ENCODE assay signal across 9 mouse cellular contexts in genomic region chr8:127065791-127066190, GRCm38 (mm10). TPM values are rescaled to one million over a fixed set of nuclear protein-coding genes. Genes with fewer than 3 reads are reported as not detected.
A peak's percentile ranks its signal among the peaks of the same experiment; 100 is the strongest.
DNase-seq lines count a peak whose midpoint lies in the region; ATAC-seq and TF ChIP-seq lines count a peak whose summit lies in the region.
"Had no signal": no experiment of that assay in that cellular context is flagged by ENCODE, and none has a peak within 500 bp of the region (broad histone marks: within the 10 kb centered on the region; RNA-seq: fewer than 3 reads in every experiment).

No protein-coding gene starts in this region.

- no peak for ATAC-seq in heart, embryonic 16.5 days (replicated peaks; ENCODE audit: extremely low read depth, insufficient read depth, low FRiP score)
- no peak for ATAC-seq in forebrain, embryonic 12.5 days (ENCODE audit: low FRiP score)
- no peak for ATAC-seq in limb, embryonic 11.5 days (ENCODE audit: insufficient number of reproducible peaks, low FRiP score, low TSS enrichment, low read depth)
- ATAC-seq in midbrain, postnatal 0 days (ENCODE audit: low FRiP score) = no peak

- no peak overlapping the region for H3K27ac ChIP-seq in heart, embryonic 16.5 days (ENCODE audit: low read length)
- H3K27ac ChIP-seq in forebrain, embryonic 12.5 days = no peak overlapping the region
- H3K27ac ChIP-seq in limb, embryonic 11.5 days (replicated peaks; ENCODE audit: low read depth, low read length) = no peak overlapping the region
- no peak overlapping the region for H3K27ac ChIP-seq in midbrain, postnatal 0 days (ENCODE audit: low read depth, low read length)

- TF ChIP-seq CTCF in midbrain, postnatal 0 days (IDR thresholded peaks at IDR 0.05) = no peak

- H3K4me2 ChIP-seq in heart, embryonic 16.5 days (ENCODE audit: low read depth, low read length) = peak overlapping the region; percentile 69
- peak overlapping the region; percentile 65 for H3K4me2 ChIP-seq in forebrain, embryonic 12.5 days
- H3K4me2 ChIP-seq in limb, embryonic 11.5 days (ENCODE audit: low read depth, severe bottlenecking) = peak overlapping the region; percentile 71
- H3K4me2 ChIP-seq in midbrain, postnatal 0 days (ENCODE audit: low read depth, low read length, poor library complexity, severe bottlenecking) = peak overlapping the region; percentile 85

- H3K9me3 ChIP-seq in heart, embryonic 16.5 days (replicated peaks; ENCODE audit: control insufficient read depth, low read length) = no peaks in the 10 kb centered on the region
- H3K9me3 ChIP-seq in forebrain, embryonic 12.5 days = no peaks in the 10 kb centered on the region
- H3K9me3 ChIP-seq in limb, embryonic 11.5 days (ENCODE audit: control insufficient read depth, low read length) = no peaks in the 10 kb centered on the region
- no peaks in the 10 kb centered on the region for H3K9me3 ChIP-seq in midbrain, postnatal 0 days (ENCODE audit: low read length)

- H3K4me3 ChIP-seq in heart, embryonic 16.5 days (ENCODE audit: low read length) = peak overlapping the region; percentile 94; the same call in 1 of the 2 replicates
- H3K4me3 ChIP-seq in forebrain, embryonic 12.5 days (replicated peaks) = peak overlapping the region; percentile 89
- peak overlapping the region; percentile 91 for H3K4me3 ChIP-seq in limb, embryonic 11.5 days (ENCODE audit: low read depth, low read length)
- H3K4me3 ChIP-seq in midbrain, postnatal 0 days (ENCODE audit: low read depth, low read length) = peak overlapping the region; percentile 96; the same call in 1 of the 2 replicates

- intact Hi-C loops in heart, postnatal 14 days (cut with DNase I) = loop anchor here (5.0 kb wide), 1 partner anchor 42 kb away; no protein-coding TSS in a partner anchor
- intact Hi-C loops in left cerebral cortex, postnatal 4 days (cut with DNase I) = loop anchor here (10.0 kb wide), 1 partner anchor 69 kb away; no protein-coding TSS in a partner anchor

- H3K9ac ChIP-seq in heart, embryonic 16.5 days (ENCODE audit: low read length) = no peak overlapping the region
- H3K9ac ChIP-seq in forebrain, embryonic 12.5 days = peak overlapping the region; percentile 97; the same call in 1 of the 2 replicates
- H3K9ac ChIP-seq in limb, embryonic 11.5 days (ENCODE audit: low read length) = no peak overlapping the region; the same call in 1 of the 2 replicates
- H3K9ac ChIP-seq in midbrain, postnatal 0 days (replicated peaks; ENCODE audit: low read length, poor library complexity, severe bottlenecking) = no peak overlapping the region

- H3K27me3 ChIP-seq in heart, embryonic 16.5 days (ENCODE audit: control insufficient read depth, insufficient read depth, low read length) = no peaks in the 10 kb centered on the region
- no peaks in the 10 kb centered on the region for H3K27me3 ChIP-seq in forebrain, embryonic 12.5 days
- H3K27me3 ChIP-seq in limb, embryonic 11.5 days (ENCODE audit: control insufficient read depth, insufficient read depth, low read length) = no peaks in the 10 kb centered on the region
- H3K27me3 ChIP-seq in midbrain, postnatal 0 days (ENCODE audit: insufficient read depth, low read length) = no peaks in the 10 kb centered on the region

- no peak for DNase-seq in heart, postnatal 14 days
- no peak for DNase-seq in limb, embryonic 11.5 days (ENCODE audit: low spot score)
- no peak for DNase-seq in midbrain, postnatal 0 days (ENCODE audit: low spot score)
- no peak for DNase-seq in layer of hippocampus, adult 11-12 months (ENCODE audit: low spot score)
- no peak for DNase-seq in adrenal gland, postnatal 10 days
- DNase-seq in left cerebral cortex, postnatal 4 days = no peak
- DNase-seq: kidney, postnatal 25 days had no signal

- peaks cover 41% of the 10 kb centered on the region for H3K4me1 ChIP-seq in heart, embryonic 16.5 days (ENCODE audit: control insufficient read depth, insufficient read depth, low read length)
- peaks cover 44% of the 10 kb centered on the region for H3K4me1 ChIP-seq in forebrain, embryonic 12.5 days
- H3K4me1 ChIP-seq in limb, embryonic 11.5 days (ENCODE audit: control insufficient read depth, insufficient read depth, low read length) = peaks cover 8% of the 10 kb centered on the region; the same call in 1 of the 2 replicates
- peaks cover 4% of the 10 kb centered on the region for H3K4me1 ChIP-seq in midbrain, postnatal 0 days (ENCODE audit: insufficient read depth, low read length)

- 45% methylated on average over 1 of the region's 1 CpGs for WGBS in heart, embryonic 16.5 days
- 64% methylated on average over 1 of the region's 1 CpGs for WGBS in forebrain, embryonic 12.5 days
- WGBS in limb, embryonic 11.5 days = 56% methylated on average over 1 of the region's 1 CpGs
- whole genome bisulfite sequencing in midbrain, postnatal 0 days = 51% methylated on average over 1 of the region's 1 CpGs

- no peaks in the 10 kb centered on the region for H3K36me3 ChIP-seq in heart, embryonic 16.5 days (ENCODE audit: control insufficient read depth, insufficient read depth)
- no peaks in the 10 kb centered on the region for H3K36me3 ChIP-seq in forebrain, embryonic 12.5 days (replicated peaks)
- no peaks in the 10 kb centered on the region for H3K36me3 ChIP-seq in limb, embryonic 11.5 days (ENCODE audit: control insufficient read depth, insufficient read depth, low read length)
- no peaks in the 10 kb centered on the region for H3K36me3 ChIP-seq in midbrain, postnatal 0 days (ENCODE audit: insufficient read depth, low read length)

RNA-seq across cellular contexts. Expression of gene Pard3, which starts 2.1 kb away (rescaled TPM):
- polyA plus RNA-seq in heart, embryonic 16.5 days (2015; fragmentation: Nextera tagmentation; extraction: Ambion mirVana) = 12.7 and 16.1 TPM in 2 replicates
- total RNA-seq in heart, postnatal 14 days (2021) = 10 to 100 TPM; 28.8 to 31.5 TPM
- 37.0 and 37.8 TPM in 2 replicates for polyA plus RNA-seq in forebrain, embryonic 12.5 days (2016; fragmentation: Nextera tagmentation; extraction: Ambion mirVana)
- 38.8 and 41.4 TPM in 2 replicates for polyA plus RNA-seq in limb, embryonic 11.5 days (2014; fragmentation: Nextera tagmentation; extraction: Ambion mirVana)
- total RNA-seq in midbrain, postnatal 0 days (2014; rRNA removed) = 28.8 and 29.7 TPM in 2 replicates
- polyA plus RNA-seq in midbrain, postnatal 0 days (2015; fragmentation: Nextera tagmentation; extraction: Ambion mirVana) = 10.2 and 11.9 TPM in 2 replicates
- total RNA-seq in adrenal gland, postnatal 10 days (2021) = 10 to 100 TPM; 35.2 to 39.0 TPM
- 10 to 100 TPM; 25.5 to 27.0 TPM for total RNA-seq in left cerebral cortex, postnatal 4 days (2021)
